Mouse (Mus musculus): ENCODE measurements at regions not wholly inside any gene's neighbourhood (a gene's known extent, or its start where the extent isn't known, plus 50 kb on each side); places are given as distances from the start of the nearest gene placed in this dataset.

DNA sequence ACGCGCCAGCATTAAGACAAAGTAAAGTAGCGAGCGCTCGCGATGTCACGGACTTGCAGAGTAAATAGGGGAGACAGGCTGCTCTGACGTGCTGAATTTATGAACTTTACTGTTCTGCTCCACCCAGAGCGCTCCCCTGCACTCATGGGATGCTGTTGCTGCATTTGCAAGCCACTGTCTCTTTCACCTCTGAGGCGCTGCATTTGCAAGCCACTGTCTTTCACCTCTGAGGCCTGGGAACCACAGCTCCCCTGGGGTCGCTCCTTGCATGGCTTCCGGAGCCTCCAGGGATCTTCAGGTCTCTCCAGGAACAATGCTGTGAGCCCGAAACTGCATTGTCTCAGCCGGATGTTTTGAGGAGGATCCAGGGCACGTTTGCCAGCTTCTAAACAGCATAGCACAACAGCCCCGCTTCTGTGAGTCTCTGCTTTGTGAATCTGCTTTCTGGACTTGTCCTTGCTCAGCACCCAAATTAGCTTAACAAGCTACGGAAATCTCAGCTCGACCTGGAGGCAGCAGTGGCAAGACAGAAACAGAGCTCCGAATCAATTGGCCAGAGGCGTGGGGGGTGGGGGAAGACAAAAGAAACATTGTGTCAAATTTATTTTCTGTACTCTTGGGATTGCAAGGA lies 179.6 kb downstream of the 1700010I14Rik start:
- peak overlapping the region; percentile 93 for H3K4me2 ChIP-seq
- no peak overlapping the region for H3K27ac ChIP-seq (ENCODE audit: poor library complexity, severe bottlenecking)
- WGBS = under 1% methylated on average over 20 of the region's 20 CpGs
- H3K36me3 ChIP-seq = no peaks in the 10 kb centered on the region
- H3K27me3 ChIP-seq (replicated peaks) = peaks cover 3% of the 10 kb centered on the region; the same call in 1 of the 2 replicates
- peak overlapping the region; percentile 52 for H3K4me3 ChIP-seq
- H3K9ac ChIP-seq = peak overlapping the region; percentile 67
- ATAC-seq (ENCODE audit: insufficient number of reproducible peaks, low FRiP score) = no peak
- no peaks in the 10 kb centered on the region for H3K9me3 ChIP-seq (replicated peaks)
- H3K4me1 ChIP-seq (replicated peaks) = peaks cover 8% of the 10 kb centered on the region

- 2% methylated on average over 5 of the region's 5 CpGs for WGBS
- ATAC-seq (ENCODE audit: insufficient number of reproducible peaks, low FRiP score) = no peak
- Histone ChIP-seq H3K27ac (ENCODE audit: poor library complexity, severe bottlenecking) (no peak overlapping the region), H3K36me3 (no peaks in the 10 kb centered on the region), H3K27me3 (replicated peaks) (peaks cover 3% of the 10 kb centered on the region; the same call in 1 of the 2 replicates), H3K4me2 (peak overlapping the region; percentile 93), H3K4me3 (peak overlapping the region; percentile 52), H3K4me1 (replicated peaks) (peaks cover 8% of the 10 kb centered on the region), H3K9me3 (replicated peaks) (no peaks in the 10 kb centered on the region), H3K9ac (no peak overlapping the region)
Measured at GRCm38 (mm10) chr17:9168411-9168810, 180.3 kb downstream of the 1700010I14Rik start.

DNA sequence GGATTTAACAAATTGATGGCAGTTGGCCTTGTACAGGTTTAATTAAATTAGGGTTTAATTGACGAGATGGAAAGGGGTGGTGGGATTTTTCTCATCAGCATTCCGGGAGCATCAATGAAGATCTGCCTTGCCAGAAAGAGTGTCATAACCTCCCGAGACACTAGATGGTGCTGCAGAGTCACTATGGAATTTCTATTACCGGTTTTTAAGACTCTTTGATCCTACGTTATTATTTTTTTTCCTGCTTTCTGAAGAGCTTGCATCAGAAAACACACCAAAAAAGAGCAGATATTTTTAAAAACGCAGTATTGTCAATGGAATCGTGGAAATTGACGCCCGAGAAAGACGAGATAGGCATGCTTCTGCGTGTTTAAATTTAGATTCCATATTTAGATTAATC lies 181.2 kb downstream of the 1700010I14Rik start:
- 18% methylated on average over 11 of the region's 11 CpGs for WGBS
- H3K4me2 ChIP-seq = no peak overlapping the region

GRCm38 (mm10) chr17:9197160-9197559 lies 209.0 kb downstream of the 1700010I14Rik start:
- no peaks in the 10 kb centered on the region for H3K4me1 ChIP-seq (replicated peaks)
- H3K4me3 ChIP-seq = no peak overlapping the region
- no peaks in the 10 kb centered on the region for H3K36me3 ChIP-seq
- no peak for ATAC-seq (ENCODE audit: insufficient number of reproducible peaks, low FRiP score)
- H3K27me3 ChIP-seq (replicated peaks) = no peaks in the 10 kb centered on the region
- no peak overlapping the region for H3K9ac ChIP-seq
- H3K27ac ChIP-seq (ENCODE audit: poor library complexity, severe bottlenecking) = no peak overlapping the region
- WGBS = 90% methylated on average over 5 of the region's 5 CpGs
- H3K4me2 ChIP-seq = no peak overlapping the region
- H3K9me3 ChIP-seq (replicated peaks) = no peaks in the 10 kb centered on the region

More for the DNA sequence above, 181.2 kb downstream of the 1700010I14Rik start:
- no peaks in the 10 kb centered on the region for H3K36me3 ChIP-seq
- peaks cover 8% of the 10 kb centered on the region for H3K4me1 ChIP-seq (replicated peaks)
- H3K9ac ChIP-seq = no peak overlapping the region
- H3K27me3 ChIP-seq (replicated peaks) = peaks cover 3% of the 10 kb centered on the region; the same call in 1 of the 2 replicates
- no peak for ATAC-seq (ENCODE audit: insufficient number of reproducible peaks, low FRiP score)
- H3K27ac ChIP-seq (ENCODE audit: poor library complexity, severe bottlenecking) = no peak overlapping the region
- no peaks in the 10 kb centered on the region for H3K9me3 ChIP-seq (replicated peaks)
- H3K4me3 ChIP-seq = no peak overlapping the region

GRCm38 (mm10) chr17:9200386-9200785 lies 212.3 kb downstream of the 1700010I14Rik start:
- no peak overlapping the region for H3K4me2 ChIP-seq
- no peaks in the 10 kb centered on the region for H3K9me3 ChIP-seq (replicated peaks)
- H3K36me3 ChIP-seq = no peaks in the 10 kb centered on the region
- no peak overlapping the region for H3K9ac ChIP-seq
- H3K4me3 ChIP-seq = no peak overlapping the region
- no peak overlapping the region for H3K27ac ChIP-seq (ENCODE audit: poor library complexity, severe bottlenecking)
- H3K4me1 ChIP-seq (replicated peaks) = no peaks in the 10 kb centered on the region
- no peak for ATAC-seq (ENCODE audit: insufficient number of reproducible peaks, low FRiP score)
- H3K27me3 ChIP-seq (replicated peaks) = no peaks in the 10 kb centered on the region
- 86% methylated on average over 7 of the region's 7 CpGs for WGBS

- Histone ChIP-seq H3K4me3 (no peak overlapping the region), H3K27me3 (replicated peaks) (no peaks in the 10 kb centered on the region), H3K36me3 (no peaks in the 10 kb centered on the region), H3K4me2 (no peak overlapping the region), H3K9ac (no peak overlapping the region), H3K9me3 (replicated peaks) (no peaks in the 10 kb centered on the region), H3K4me1 (replicated peaks) (no peaks in the 10 kb centered on the region), H3K27ac (ENCODE audit: poor library complexity, severe bottlenecking) (no peak overlapping the region)
- no peak for ATAC-seq (ENCODE audit: insufficient number of reproducible peaks, low FRiP score)
- 17% methylated on average over 2 of the region's 2 CpGs for WGBS
Measured at GRCm38 (mm10) chr17:9202496-9202895, 214.4 kb downstream of the 1700010I14Rik start.

DNA sequence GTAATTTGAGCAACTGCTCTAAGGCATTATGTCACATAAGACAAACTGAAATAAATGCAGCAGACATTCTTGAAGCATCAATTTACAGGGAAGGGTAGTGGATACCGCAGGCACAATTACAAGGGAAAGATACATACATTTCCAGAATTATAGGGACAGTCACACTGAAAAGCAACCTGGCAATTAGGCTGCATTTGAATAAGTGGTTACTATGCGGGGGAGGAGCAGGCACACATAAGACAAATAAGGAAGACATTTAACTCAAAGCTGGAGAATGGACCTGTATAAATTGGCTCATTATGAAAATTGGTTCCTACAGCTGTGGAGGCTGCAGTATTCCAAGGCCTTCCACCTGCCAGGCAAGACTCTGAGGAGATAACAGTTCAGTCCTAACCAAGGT lies 211.2 kb upstream of the Gm17728 start:
- no peaks in the 10 kb centered on the region for H3K27me3 ChIP-seq (replicated peaks)
- no peaks in the 10 kb centered on the region for H3K9me3 ChIP-seq (replicated peaks)
- ATAC-seq (ENCODE audit: insufficient number of reproducible peaks, low FRiP score) = no peak
- H3K4me2 ChIP-seq = no peak overlapping the region
- WGBS = 80% methylated on average over 2 of the region's 2 CpGs
- H3K4me3 ChIP-seq = no peak overlapping the region
- no peak overlapping the region for H3K27ac ChIP-seq (ENCODE audit: poor library complexity, severe bottlenecking)
- no peak overlapping the region for H3K9ac ChIP-seq
- H3K4me1 ChIP-seq (replicated peaks) = no peaks in the 10 kb centered on the region
- H3K36me3 ChIP-seq = no peaks in the 10 kb centered on the region

GRCm38 (mm10) chr17:9223097-9223496 lies 198.8 kb upstream of the Gm17728 start:
- WGBS = 83% methylated on average over 4 of the region's 4 CpGs
- Histone ChIP-seq H3K27ac (ENCODE audit: poor library complexity, severe bottlenecking) (no peak overlapping the region), H3K4me2 (no peak overlapping the region), H3K4me1 (replicated peaks) (no peaks in the 10 kb centered on the region), H3K4me3 (no peak overlapping the region), H3K9ac (no peak overlapping the region), H3K36me3 (no peaks in the 10 kb centered on the region), H3K27me3 (replicated peaks) (no peaks in the 10 kb centered on the region), H3K9me3 (replicated peaks) (no peaks in the 10 kb centered on the region)
- no peak for ATAC-seq (ENCODE audit: insufficient number of reproducible peaks, low FRiP score)

- WGBS = 71% methylated on average over 10 of the region's 10 CpGs
- ATAC-seq (ENCODE audit: insufficient number of reproducible peaks, low FRiP score) = no peak
- H3K36me3 ChIP-seq = no peaks in the 10 kb centered on the region
- H3K4me1 ChIP-seq (replicated peaks) = no peaks in the 10 kb centered on the region
- no peak overlapping the region for H3K4me2 ChIP-seq
- no peaks in the 10 kb centered on the region for H3K9me3 ChIP-seq (replicated peaks)
- no peak overlapping the region for H3K9ac ChIP-seq
- H3K27ac ChIP-seq (ENCODE audit: poor library complexity, severe bottlenecking) = no peak overlapping the region
- H3K27me3 ChIP-seq (replicated peaks) = no peaks in the 10 kb centered on the region
- no peak overlapping the region for H3K4me3 ChIP-seq
Measured at GRCm38 (mm10) chr17:9227872-9228575, 193.8 kb upstream of the Gm17728 start.

DNA sequence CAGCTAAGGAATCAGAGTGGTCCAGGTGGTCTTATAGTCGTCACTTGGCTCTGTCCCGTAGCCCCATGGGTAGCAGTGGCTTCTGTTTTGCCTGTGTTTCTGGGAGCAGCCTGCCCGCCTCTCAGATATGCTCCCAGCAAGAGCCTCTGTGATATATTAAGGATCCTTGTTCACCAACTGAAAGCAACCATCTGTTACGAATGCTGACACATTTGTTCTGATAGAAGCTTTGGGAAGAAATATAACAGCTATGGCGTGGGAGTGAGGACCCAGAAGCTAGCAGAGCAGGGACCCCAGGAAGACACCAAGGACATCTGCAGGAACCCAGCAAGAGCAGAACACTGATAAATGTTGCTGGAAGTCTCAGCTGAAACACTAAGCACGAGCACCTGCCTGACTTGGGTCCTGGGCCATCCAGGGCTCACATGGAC lies 186.7 kb upstream of the Gm17728 start:
- Histone ChIP-seq H3K4me1 (replicated peaks) (no peaks in the 10 kb centered on the region), H3K4me2 (no peak overlapping the region), H3K4me3 (no peak overlapping the region), H3K9me3 (replicated peaks) (no peaks in the 10 kb centered on the region), H3K27ac (ENCODE audit: poor library complexity, severe bottlenecking) (no peak overlapping the region), H3K27me3 (replicated peaks) (no peaks in the 10 kb centered on the region), H3K9ac (no peak overlapping the region), H3K36me3 (no peaks in the 10 kb centered on the region)
- WGBS = 67% methylated on average over 6 of the region's 6 CpGs
- no peak for ATAC-seq (ENCODE audit: insufficient number of reproducible peaks, low FRiP score)

GRCm38 (mm10) chr17:9258646-9259170 lies 163.2 kb upstream of the Gm17728 start:
- no peak for ATAC-seq (ENCODE audit: insufficient number of reproducible peaks, low FRiP score)
- H3K4me3 ChIP-seq = no peak overlapping the region
- 62% methylated on average over 5 of the region's 5 CpGs for WGBS
- no peak overlapping the region for H3K9ac ChIP-seq
- H3K36me3 ChIP-seq = no peaks in the 10 kb centered on the region
- no peaks in the 10 kb centered on the region; the same call in 1 of the 2 replicates for H3K9me3 ChIP-seq (replicated peaks)
- no peak overlapping the region for H3K4me2 ChIP-seq
- H3K27ac ChIP-seq (ENCODE audit: poor library complexity, severe bottlenecking) = no peak overlapping the region
- no peaks in the 10 kb centered on the region for H3K4me1 ChIP-seq (replicated peaks)
- no peaks in the 10 kb centered on the region for H3K27me3 ChIP-seq (replicated peaks)

All from heart, embryonic 12.5 days (tissue).